Mouse (Mus musculus) heart, adult 2 months (tissue): ENCODE measurements around the gene Tcf25.

Experiments
- CTCF ChIP-seq: fragments of 200-600 bp; IDR thresholded peaks from 2 replicates; pipeline ENCODE4 v1.8.1; 2022; ENCODE audit warnings: antibody characterized with exemption, mild to moderate bottlenecking, moderate library complexity
- POLR2A ChIP-seq: fragments of 200-500 bp; IDR thresholded peaks from 2 replicates; pipeline ENCODE4 v1.6.1; 2011; ENCODE audit warnings: mild to moderate bottlenecking, low read depth, low read length, control low read depth; ENCODE audit not compliant: insufficient read depth

DNA sequence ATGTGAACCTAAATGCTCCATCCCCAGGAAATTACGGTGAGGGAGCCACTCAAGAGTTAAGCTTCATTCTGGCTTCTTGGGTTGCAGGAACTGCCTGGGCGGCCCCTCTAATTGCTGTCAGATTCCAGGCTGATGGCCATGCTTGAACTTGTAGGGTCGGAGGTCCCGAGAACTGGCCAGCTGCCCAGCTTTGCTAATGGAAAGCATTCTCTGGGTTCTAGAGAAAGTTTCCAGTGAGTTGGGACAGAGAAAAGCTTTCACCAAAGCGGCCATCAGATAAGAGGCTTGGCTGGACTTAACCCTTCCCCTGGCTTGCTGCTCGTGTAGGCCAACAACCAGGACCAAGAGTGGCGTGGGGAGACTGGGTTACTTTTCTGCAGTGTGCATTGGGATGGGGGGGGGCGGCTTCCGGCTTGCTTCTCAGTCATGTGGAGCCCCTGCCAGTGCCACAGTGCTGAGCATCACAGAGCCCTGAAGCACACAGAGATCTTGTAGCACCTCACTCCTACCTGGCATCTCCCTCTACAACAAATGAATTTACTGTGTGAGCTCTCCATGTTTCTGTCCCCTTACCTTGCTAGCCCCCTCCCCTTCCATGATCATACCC lies 25.2 kb upstream of the Tcf25 start:
- no peak for TF ChIP-seq POLR2A
- no peak for TF ChIP-seq CTCF
